Mouse (Mus musculus) forebrain, embryonic 12.5 days (tissue): ENCODE results near the gene Zfpm1. TPM values are rescaled to one million over a fixed set of nuclear protein-coding genes. Genes with fewer than 3 reads are reported as not detected.

ENCODE experiments used
- ATAC-seq: fragments of 200-750 bp; cut with Nextera tagmentation; 2 replicates; pipeline ENCODE4 v1.8.0; 2017; ENCODE audit warnings: moderate TSS enrichment; ENCODE audit not compliant: low FRiP score
- H3K27ac ChIP-seq: fragments of 300-500 bp; sonication (generic); 2 replicates; pipeline ENCODE4 v1.5.1; 2016; ENCODE audit warnings: mild to moderate bottlenecking
- H3K27me3 ChIP-seq: fragments of 300-500 bp; sonication (generic); 2 replicates; pipeline ENCODE4 v1.6.1; 2016; ENCODE audit warnings: mild to moderate bottlenecking
- H3K36me3 ChIP-seq: fragments of 300-500 bp; sonication (generic); replicated peaks from 2 replicates; pipeline ENCODE4 v1.6.1; 2016; ENCODE audit warnings: mild to moderate bottlenecking
- H3K4me1 ChIP-seq: fragments of 300-500 bp; sonication (generic); 2 replicates; pipeline ENCODE4 v1.6.1; 2016
- H3K4me2 ChIP-seq: fragments of 300-500 bp; sonication (generic); 2 replicates; pipeline ENCODE4 v1.6.1; 2016; ENCODE audit warnings: mild to moderate bottlenecking, moderate library complexity
- H3K4me3 ChIP-seq: fragments of 300-500 bp; sonication (generic); replicated peaks from 2 replicates; pipeline ENCODE4 v1.5.1; 2016; ENCODE audit warnings: mild to moderate bottlenecking
- H3K9ac ChIP-seq: fragments of 300-500 bp; sonication (generic); 2 replicates; pipeline ENCODE4 v1.6.1; 2016; ENCODE audit warnings: mild to moderate bottlenecking
- H3K9me3 ChIP-seq: fragments of 300-500 bp; sonication (generic); 2 replicates; pipeline ENCODE4 v1.6.1; 2016
- WGBS: fragments of 180-500 bp; shearing (Covaris S2); methylation state at CpG from one replicate; pipeline ENCODE4 v1.1.7; 2016; 5-methylcytosine and 5-hydroxymethylcytosine counted together
- polyA plus RNA-seq: library from polyadenylated mRNA; unstranded; fragments of >200 nt; fragmentation: Nextera tagmentation; extraction: Ambion mirVana; gene quantifications from 2 replicates; pipeline ENCODE4 v1.2.1, GENCODE M21; 2016

The Zfpm1 gene
- polyA plus RNA-seq, 1 experiment from 2014 or later: 1.2 TPM

- 46% methylated on average over 9 of the region's 9 CpGs for WGBS
- Histone ChIP-seq H3K27me3 (peaks cover 7% of the 10 kb centered on the region), H3K4me2 (no peak overlapping the region), H3K4me3 (no peak overlapping the region), H3K27ac (no peak overlapping the region), H3K36me3 (no peaks in the 10 kb centered on the region), H3K9me3 (no peaks in the 10 kb centered on the region), H3K4me1 (no peaks in the 10 kb centered on the region), H3K9ac (no peak overlapping the region)
- no peak for ATAC-seq
Measured at GRCm38 (mm10) chr8:122260755-122261154, 21.2 kb upstream of the Zfpm1 start.

DNA sequence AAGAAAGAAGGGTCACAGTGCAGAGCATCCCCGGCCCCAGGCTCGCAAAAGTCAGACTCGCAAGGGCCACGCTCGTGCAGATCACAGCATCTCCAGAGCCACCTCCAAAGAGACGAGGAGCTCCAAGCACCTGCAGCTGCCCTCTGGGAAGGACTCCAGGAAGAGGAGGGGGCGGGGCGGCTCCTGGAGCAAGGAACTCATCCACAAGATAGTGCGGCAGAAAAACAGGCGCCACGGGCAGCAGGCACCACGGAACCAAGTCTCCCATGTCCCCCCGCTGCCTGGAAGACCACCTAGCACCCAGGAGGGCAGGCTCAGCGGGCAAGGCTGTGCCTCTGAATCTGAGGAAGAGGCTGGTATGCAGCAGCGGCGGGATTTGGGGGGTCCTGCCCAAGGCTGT, 19.1 kb upstream of the Zfpm1 start:
- Histone ChIP-seq H3K27me3 (peaks cover 26% of the 10 kb centered on the region), H3K27ac (no peak overlapping the region), H3K4me1 (peaks cover 4% of the 10 kb centered on the region; the same call in 1 of the 2 replicates), H3K4me2 (no peak overlapping the region), H3K36me3 (no peaks in the 10 kb centered on the region), H3K4me3 (no peak overlapping the region), H3K9me3 (no peaks in the 10 kb centered on the region), H3K9ac (no peak overlapping the region)
- 78% methylated on average over 16 of the region's 16 CpGs for WGBS
- no peak for ATAC-seq

GRCm38 (mm10) chr8:122264243-122264642, 17.7 kb upstream of the Zfpm1 start:
- Histone ChIP-seq H3K27me3 (peaks cover 38% of the 10 kb centered on the region), H3K4me2 (no peak overlapping the region), H3K4me3 (no peak overlapping the region), H3K9ac (no peak overlapping the region), H3K27ac (no peak overlapping the region), H3K36me3 (no peaks in the 10 kb centered on the region), H3K4me1 (peaks cover 10% of the 10 kb centered on the region), H3K9me3 (no peaks in the 10 kb centered on the region)
- 40% methylated on average over 9 of the region's 9 CpGs for WGBS
- no peak for ATAC-seq

DNA sequence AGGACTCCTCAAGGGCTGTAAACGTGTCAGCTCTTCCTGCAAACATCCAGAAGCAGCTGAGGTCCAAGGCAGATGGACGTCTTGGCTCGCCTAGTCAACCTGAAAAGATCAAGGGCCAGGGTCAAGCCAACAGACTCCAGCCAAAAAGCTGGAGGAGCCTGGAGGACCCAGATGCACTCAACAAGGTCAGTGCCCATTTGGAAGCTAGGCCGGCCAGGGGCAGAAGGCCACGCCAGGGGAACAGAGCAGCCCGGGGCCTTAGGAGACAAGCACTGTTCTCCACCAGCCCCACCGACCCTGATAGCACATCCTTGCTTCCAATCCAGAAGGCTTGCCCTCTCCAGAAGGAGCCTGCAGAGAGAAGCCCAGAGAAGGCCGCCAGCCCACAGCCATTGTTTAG, 16.4 kb upstream of the Zfpm1 start:
- Histone ChIP-seq H3K36me3 (no peaks in the 10 kb centered on the region), H3K27me3 (peaks cover 50% of the 10 kb centered on the region), H3K4me1 (peaks cover 15% of the 10 kb centered on the region), H3K27ac (no peak overlapping the region), H3K4me3 (no peak overlapping the region), H3K4me2 (no peak overlapping the region), H3K9me3 (no peaks in the 10 kb centered on the region), H3K9ac (no peak overlapping the region)
- ATAC-seq: no peak
- 88% methylated on average over 8 of the region's 8 CpGs for WGBS

DNA sequence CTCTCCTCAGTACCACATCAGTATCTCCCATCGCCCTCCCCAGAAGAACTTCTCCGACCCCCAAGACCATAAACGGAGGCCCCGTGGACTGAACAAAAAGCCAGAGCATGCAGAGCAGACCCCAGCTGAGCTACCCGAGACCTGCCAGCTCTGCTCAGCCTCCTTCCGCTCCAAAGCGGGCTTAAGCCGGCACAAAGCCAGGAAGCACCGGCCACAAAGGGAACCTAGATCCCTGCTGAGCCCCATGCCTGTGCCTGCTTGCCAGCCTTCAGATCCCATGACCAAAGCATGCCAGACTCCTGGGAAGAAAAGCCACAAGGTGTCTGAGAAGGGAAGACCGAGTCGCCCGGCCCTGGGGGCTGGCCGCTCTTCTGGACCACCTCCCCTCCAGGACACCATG, 15.1 kb upstream of the Zfpm1 start:
- WGBS: 22% methylated on average over 13 of the region's 13 CpGs
- ATAC-seq: no peak
- H3K4me2 ChIP-seq: no peak overlapping the region
- no peak overlapping the region for H3K9ac ChIP-seq
- peaks cover 15% of the 10 kb centered on the region for H3K4me1 ChIP-seq
- no peak overlapping the region for H3K27ac ChIP-seq
- H3K4me3 ChIP-seq: no peak overlapping the region
- no peaks in the 10 kb centered on the region for H3K36me3 ChIP-seq
- no peaks in the 10 kb centered on the region for H3K9me3 ChIP-seq
- H3K27me3 ChIP-seq: peaks cover 61% of the 10 kb centered on the region

DNA sequence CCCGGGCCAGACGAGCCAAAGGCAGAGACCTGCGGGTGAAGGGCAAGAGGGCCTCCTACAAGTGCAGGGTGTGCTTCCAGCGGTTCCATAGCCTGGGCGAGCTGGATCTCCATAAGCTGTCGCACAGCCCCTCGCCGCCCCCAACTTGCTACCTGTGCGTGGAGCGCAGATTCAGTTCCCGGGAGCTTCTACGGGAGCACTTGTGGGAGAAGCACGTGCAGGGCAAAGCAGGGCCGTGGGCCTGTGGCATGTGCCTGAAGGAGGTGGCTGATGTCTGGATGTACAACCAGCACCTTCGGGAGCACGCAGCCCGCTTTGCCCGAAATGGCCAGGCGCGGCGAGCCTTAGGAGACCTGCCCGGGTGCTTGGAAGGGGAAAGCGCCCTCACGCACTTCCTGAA, 13.1 kb upstream of the Zfpm1 start:
- 59% methylated on average over 24 of the region's 24 CpGs for WGBS
- Histone ChIP-seq H3K4me1 (peaks cover 22% of the 10 kb centered on the region), H3K4me2 (peak overlapping the region; percentile 67), H3K27ac (no peak overlapping the region), H3K27me3 (peaks cover 61% of the 10 kb centered on the region), H3K36me3 (no peaks in the 10 kb centered on the region), H3K9ac (peak overlapping the region; percentile 48), H3K4me3 (peak overlapping the region; percentile 45), H3K9me3 (no peaks in the 10 kb centered on the region)
- ATAC-seq: no peak

DNA sequence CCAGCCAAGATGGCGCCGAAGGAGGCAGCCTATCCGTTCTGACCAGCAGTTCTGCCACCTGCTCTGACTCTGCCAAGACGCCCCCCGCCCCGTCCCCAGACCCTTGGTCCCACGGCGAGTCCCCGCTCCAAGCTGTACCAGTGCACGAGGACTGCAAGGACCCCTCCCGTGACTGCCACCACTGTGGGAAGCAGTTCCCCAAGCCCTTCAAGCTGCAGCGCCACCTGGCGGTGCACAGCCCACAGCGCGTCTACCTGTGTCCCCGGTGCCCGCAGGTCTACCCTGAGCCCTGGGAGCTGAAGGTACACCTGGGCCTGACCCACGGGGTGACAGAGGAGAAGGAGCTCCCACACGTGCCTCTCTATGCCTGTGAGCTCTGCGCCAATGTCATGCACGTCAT, 12.5 kb upstream of the Zfpm1 start:
- Histone ChIP-seq H3K4me1 (peaks cover 25% of the 10 kb centered on the region), H3K4me3 (peak overlapping the region; percentile 45), H3K9me3 (no peaks in the 10 kb centered on the region), H3K27ac (no peak overlapping the region), H3K36me3 (no peaks in the 10 kb centered on the region), H3K27me3 (peaks cover 63% of the 10 kb centered on the region), H3K4me2 (peak overlapping the region; percentile 67), H3K9ac (peak overlapping the region; percentile 48)
- 5% methylated on average over 21 of the region's 21 CpGs for WGBS
- ATAC-seq: peak; percentile 52; the same call in 1 of the 2 replicates

- Histone ChIP-seq H3K4me1 (peaks cover 25% of the 10 kb centered on the region), H3K36me3 (no peaks in the 10 kb centered on the region), H3K4me2 (no peak overlapping the region), H3K4me3 (no peak overlapping the region), H3K27me3 (peaks cover 59% of the 10 kb centered on the region), H3K9ac (no peak overlapping the region), H3K9me3 (no peaks in the 10 kb centered on the region), H3K27ac (no peak overlapping the region)
- 73% methylated on average over 7 of the region's 7 CpGs for whole genome bisulfite sequencing
- no peak for ATAC-seq
Measured at GRCm38 (mm10) chr8:122270555-122270954, 11.4 kb upstream of the Zfpm1 start.

GRCm38 (mm10) chr8:122273152-122273551, 8.8 kb upstream of the Zfpm1 start:
- Histone ChIP-seq H3K27me3 (peaks cover 47% of the 10 kb centered on the region), H3K4me3 (no peak overlapping the region), H3K4me2 (no peak overlapping the region), H3K27ac (no peak overlapping the region), H3K9me3 (no peaks in the 10 kb centered on the region), H3K9ac (no peak overlapping the region), H3K4me1 (peaks cover 21% of the 10 kb centered on the region), H3K36me3 (no peaks in the 10 kb centered on the region)
- WGBS: 10% methylated on average over 5 of the region's 5 CpGs
- peak; percentile 49 for ATAC-seq

GRCm38 (mm10) chr8:122273826-122274225, 8.1 kb upstream of the Zfpm1 start:
- ATAC-seq: no peak
- H3K4me2 ChIP-seq: no peak overlapping the region
- no peak overlapping the region for H3K4me3 ChIP-seq
- peaks cover 41% of the 10 kb centered on the region for H3K27me3 ChIP-seq
- no peak overlapping the region for H3K9ac ChIP-seq
- WGBS: 46% methylated on average over 7 of the region's 7 CpGs
- H3K9me3 ChIP-seq: no peaks in the 10 kb centered on the region
- H3K4me1 ChIP-seq: peaks cover 19% of the 10 kb centered on the region
- no peaks in the 10 kb centered on the region for H3K36me3 ChIP-seq
- H3K27ac ChIP-seq: no peak overlapping the region

GRCm38 (mm10) chr8:122274651-122275391, 7.1 kb upstream of the Zfpm1 start:
- H3K9me3 ChIP-seq: no peaks in the 10 kb centered on the region
- H3K4me2 ChIP-seq: no peak overlapping the region
- no peak overlapping the region for H3K4me3 ChIP-seq
- peaks cover 10% of the 10 kb centered on the region for H3K4me1 ChIP-seq
- WGBS: 80% methylated on average over 11 of the region's 11 CpGs
- H3K27me3 ChIP-seq: peaks cover 38% of the 10 kb centered on the region
- H3K27ac ChIP-seq: no peak overlapping the region
- ATAC-seq: no peak
- H3K36me3 ChIP-seq: no peaks in the 10 kb centered on the region
- H3K9ac ChIP-seq: no peak overlapping the region

DNA sequence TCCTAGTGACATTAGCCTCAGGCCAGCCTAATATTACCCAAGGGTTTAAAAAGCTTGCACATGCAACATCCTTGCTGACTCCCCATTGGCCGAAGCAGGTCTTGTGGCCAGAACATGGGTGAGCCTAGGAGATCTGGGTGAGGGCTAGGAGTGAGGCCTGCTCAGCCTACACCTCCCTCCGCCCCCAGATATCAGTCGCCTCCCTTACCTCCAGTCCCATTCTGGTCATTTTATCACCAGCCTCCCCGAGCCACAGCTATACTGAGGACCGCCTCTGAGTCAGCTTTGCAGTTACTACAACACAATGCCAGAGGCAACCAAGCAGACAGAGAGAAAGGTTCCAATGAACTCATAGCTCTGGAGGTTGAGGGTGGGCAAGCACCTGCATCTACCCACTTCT, 5.6 kb upstream of the Zfpm1 start:
- H3K9me3 ChIP-seq: no peaks in the 10 kb centered on the region
- H3K9ac ChIP-seq: no peak overlapping the region
- no peak overlapping the region for H3K27ac ChIP-seq
- peaks cover 19% of the 10 kb centered on the region for H3K4me1 ChIP-seq
- ATAC-seq: no peak
- no peak overlapping the region for H3K4me2 ChIP-seq
- WGBS: 88% methylated on average over 5 of the region's 5 CpGs
- H3K4me3 ChIP-seq: no peak overlapping the region
- no peaks in the 10 kb centered on the region for H3K36me3 ChIP-seq
- H3K27me3 ChIP-seq: peaks cover 23% of the 10 kb centered on the region
